Mouse (Mus musculus) myocyte (in vitro differentiated cells): ENCODE measurements around the gene Lrrc43. TPM values are rescaled to one million over a fixed set of nuclear protein-coding genes. Genes with fewer than 3 reads are reported as not detected.

Experiments used
- H3K27me3 ChIP-seq: one replicate; pipeline ENCODE4 v1.6.1; 2011; ENCODE audit not compliant: control insufficient read depth, insufficient read depth, insufficient read length
- H3K36me3 ChIP-seq: one replicate; pipeline ENCODE4 v1.6.1; 2011; ENCODE audit not compliant: control insufficient read depth, insufficient read depth
- H3K4me2 ChIP-seq: one replicate; pipeline ENCODE4 v1.6.1; 2011; ENCODE audit warnings: low read depth, control low read depth
- H3K4me3 ChIP-seq: one replicate; pipeline ENCODE4 v1.5.1; 2011; ENCODE audit warnings: mild to moderate bottlenecking, control low read depth, moderate library complexity
- H3K79me2 ChIP-seq: one replicate; pipeline ENCODE4 v1.6.1; 2011; ENCODE audit not compliant: control insufficient read depth, insufficient read depth
- H3ac ChIP-seq: one replicate; pipeline ENCODE4 v1.6.1; 2011; ENCODE audit not compliant: control insufficient read depth, insufficient read length
- CEBPB ChIP-seq: IDR thresholded peaks from 2 replicates; pipeline ENCODE4 v1.6.1; 2011; ENCODE audit warnings: mild to moderate bottlenecking, moderate library complexity; ENCODE audit not compliant: poor library complexity, insufficient read depth, severe bottlenecking
- E2F4 ChIP-seq: IDR thresholded peaks from one replicate; pipeline ENCODE4 v1.6.1; 2011; ENCODE audit warnings: mild to moderate bottlenecking, control low read depth, moderate library complexity; ENCODE audit not compliant: insufficient read depth
- MAX ChIP-seq: IDR thresholded peaks from one replicate; pipeline ENCODE4 v1.6.1; 2011; ENCODE audit warnings: low read depth, mild to moderate bottlenecking, control low read depth
- MYOD1 ChIP-seq, 3 experiments: IDR thresholded peaks; one replicate each; pipeline ENCODE4 v1.6.1; 2011; ENCODE audit warnings: control low read depth in 2 of 3, low read depth in 2 of 3, mild to moderate bottlenecking in 2 of 3, moderate library complexity in 1 of 3; ENCODE audit not compliant: insufficient read length in 2 of 3, control insufficient read depth in 1 of 3
- MYOG ChIP-seq, 3 experiments: IDR thresholded peaks; one replicate each; pipeline ENCODE4 v1.6.1; 2011; ENCODE audit warnings: control low read depth in 2 of 3, low read depth in 2 of 3, mild to moderate bottlenecking in 2 of 3; ENCODE audit not compliant: insufficient read length in 2 of 3, control insufficient read depth in 1 of 3, insufficient read depth in 1 of 3
- POLR2A ChIP-seq: IDR thresholded peaks from one replicate; pipeline ENCODE4 v1.6.1; 2011; ENCODE audit warnings: low read depth, mild to moderate bottlenecking, control low read depth, moderate library complexity; ENCODE audit not compliant: insufficient read length
- POLR2AphosphoS2 ChIP-seq: IDR thresholded peaks from one replicate; pipeline ENCODE4 v1.6.1; 2011; ENCODE audit warnings: low read depth, control low read depth; ENCODE audit not compliant: insufficient read length
- REST ChIP-seq: IDR thresholded peaks from one replicate; pipeline ENCODE4 v1.6.1; 2011; ENCODE audit warnings: mild to moderate bottlenecking, control low read depth, moderate library complexity; ENCODE audit not compliant: insufficient read depth, insufficient read length
- SRF ChIP-seq: IDR thresholded peaks from one replicate; pipeline ENCODE4 v1.6.1; 2011; ENCODE audit warnings: low read depth; ENCODE audit not compliant: control insufficient read depth, insufficient read length
- TCF12 ChIP-seq: IDR thresholded peaks from one replicate; pipeline ENCODE4 v1.6.1; 2011; ENCODE audit warnings: mild to moderate bottlenecking, control low read depth; ENCODE audit not compliant: poor library complexity, insufficient read depth, severe bottlenecking
- TCF3 ChIP-seq: IDR thresholded peaks from one replicate; pipeline ENCODE4 v1.6.1; 2011; ENCODE audit warnings: low read depth, control low read depth; ENCODE audit not compliant: insufficient read length
- USF1 ChIP-seq: IDR thresholded peaks from one replicate; pipeline ENCODE4 v1.6.1; 2011; ENCODE audit warnings: low read depth, mild to moderate bottlenecking, control low read depth, moderate library complexity
- polyA plus RNA-seq: library from polyadenylated mRNA; unstranded; fragments of >200 nt; fragmentation: generic; extraction: Trizol; gene quantifications from one replicate; pipeline ENCODE4 v1.2.1, GENCODE M21; 2012; ENCODE audit warnings: missing spikeins

The Lrrc43 gene
- polyA plus RNA-seq, 1 experiment, result not detected

GRCm38 (mm10) chr5:123473817-123474216 lies 15.3 kb upstream of the Lrrc43 start:
- peaks cover 34% of the 10 kb centered on the region for H3K27me3 ChIP-seq
- H3ac ChIP-seq, result no peak overlapping the region
- no peaks in the 10 kb centered on the region for H3K36me3 ChIP-seq
- H3K79me2 ChIP-seq, result no peaks in the 10 kb centered on the region
- H3K4me3 ChIP-seq, result no peak overlapping the region
- no peak overlapping the region for H3K4me2 ChIP-seq
- TF ChIP-seq POLR2A, result no peak
- no peak for TF ChIP-seq MAX
- no peak for TF ChIP-seq USF1
- TF ChIP-seq SRF, result no peak
- TF ChIP-seq TCF3, result no peak
- TF ChIP-seq TCF12, result no peak
- no peak for TF ChIP-seq POLR2AphosphoS2
- TF ChIP-seq MYOG (IDR thresholded peaks at IDR 0.05; ENCODE audit: control insufficient read depth in 1 of 3, insufficient read depth in 1 of 3, insufficient read length in 2 of 3, low read depth in 2 of 3), result no peak
- no peak for TF ChIP-seq REST
- no peak for TF ChIP-seq MYOD1 (IDR thresholded peaks at IDR 0.05; ENCODE audit: control insufficient read depth in 1 of 3, insufficient read length in 2 of 3, low read depth in 2 of 3)
- no peak for TF ChIP-seq CEBPB
- TF ChIP-seq E2F4, result no peak

- Histone ChIP-seq H3K36me3 (no peaks in the 10 kb centered on the region), H3ac (no peak overlapping the region), H3K27me3 (peaks cover 26% of the 10 kb centered on the region), H3K79me2 (no peaks in the 10 kb centered on the region), H3K4me2 (no peak overlapping the region), H3K4me3 (no peak overlapping the region)
- TF ChIP-seq SRF, result no peak
- TF ChIP-seq MYOG (IDR thresholded peaks at IDR 0.05; ENCODE audit: control insufficient read depth in 1 of 3, insufficient read depth in 1 of 3, insufficient read length in 2 of 3, low read depth in 2 of 3), result no peak
- no peak for TF ChIP-seq TCF3
- TF ChIP-seq CEBPB, result no peak
- no peak for TF ChIP-seq USF1
- no peak for TF ChIP-seq POLR2AphosphoS2
- no peak for TF ChIP-seq TCF12
- no peak for TF ChIP-seq POLR2A
- TF ChIP-seq E2F4, result no peak
- no peak for TF ChIP-seq MAX
- no peak for TF ChIP-seq REST
- no peak for TF ChIP-seq MYOD1 (IDR thresholded peaks at IDR 0.05; ENCODE audit: control insufficient read depth in 1 of 3, insufficient read length in 2 of 3, low read depth in 2 of 3)
Observed at GRCm38 (mm10) chr5:123487659-123488395, 1.3 kb upstream of the Lrrc43 start.

DNA sequence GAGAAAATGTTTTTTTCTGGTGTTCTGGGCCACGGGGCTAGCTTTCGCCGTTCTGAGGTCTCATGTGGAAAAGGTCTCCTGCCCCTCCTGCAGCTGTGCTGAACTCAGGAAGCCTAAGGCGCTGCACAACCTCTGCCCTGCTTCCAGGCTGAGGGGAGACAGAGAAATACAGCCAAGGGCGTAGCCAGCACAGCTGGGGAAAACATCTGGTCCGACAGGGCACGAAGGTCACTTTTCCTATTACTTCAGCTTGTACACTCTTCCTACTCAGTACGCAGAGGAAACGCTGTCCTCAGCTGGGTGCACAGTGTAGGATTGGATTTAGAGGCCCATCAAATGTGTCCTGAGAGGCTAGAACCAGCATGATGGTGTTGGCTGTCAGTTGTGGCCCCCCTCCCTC lies 830 bp downstream of the Lrrc43 start:
- H3K27me3 ChIP-seq, result peaks cover 34% of the 10 kb centered on the region
- H3ac ChIP-seq, result no peak overlapping the region
- no peaks in the 10 kb centered on the region for H3K36me3 ChIP-seq
- H3K4me3 ChIP-seq, result no peak overlapping the region
- no peak for TF ChIP-seq CEBPB
- TF ChIP-seq TCF12, result no peak
- TF ChIP-seq SRF, result no peak
- no peak overlapping the region for H3K4me2 ChIP-seq
- no peaks in the 10 kb centered on the region for H3K79me2 ChIP-seq

DNA sequence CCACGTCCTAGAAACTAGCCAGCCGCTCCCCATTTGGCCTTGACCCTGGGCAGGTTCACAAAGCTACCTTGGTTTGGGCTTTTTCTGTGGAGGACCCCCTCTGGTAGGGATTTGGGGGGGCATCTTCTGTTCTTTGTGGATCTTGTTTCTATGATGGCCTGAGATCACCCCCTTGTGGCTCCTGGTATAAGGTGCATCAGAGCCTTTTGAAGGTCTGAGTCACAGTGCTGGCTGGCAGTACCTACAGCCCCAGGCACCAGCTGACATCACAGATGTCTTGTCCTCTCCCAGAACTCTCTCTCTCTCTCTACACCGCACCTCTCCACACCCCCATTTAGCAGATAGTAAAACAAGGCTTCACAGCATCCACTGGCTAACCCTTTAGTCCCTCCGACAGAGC lies 10.6 kb downstream of the Lrrc43 start:
- no peak overlapping the region for H3K4me3 ChIP-seq
- H3K79me2 ChIP-seq, result no peaks in the 10 kb centered on the region
- peaks cover 5% of the 10 kb centered on the region for H3K27me3 ChIP-seq
- no peak overlapping the region for H3ac ChIP-seq
- H3K4me2 ChIP-seq, result no peak overlapping the region
- H3K36me3 ChIP-seq, result no peaks in the 10 kb centered on the region
- TF ChIP-seq MAX (no peak), MYOG (IDR thresholded peaks at IDR 0.05; ENCODE audit: control insufficient read depth in 1 of 3, insufficient read depth in 1 of 3, insufficient read length in 2 of 3, low read depth in 2 of 3) (no peak), SRF (no peak), POLR2A (no peak), MYOD1 (IDR thresholded peaks at IDR 0.05; ENCODE audit: control insufficient read depth in 1 of 3, insufficient read length in 2 of 3, low read depth in 2 of 3) (no peak), TCF3 (no peak), E2F4 (no peak), CEBPB (no peak), USF1 (no peak), POLR2AphosphoS2 (no peak), TCF12 (no peak), REST (no peak)

DNA sequence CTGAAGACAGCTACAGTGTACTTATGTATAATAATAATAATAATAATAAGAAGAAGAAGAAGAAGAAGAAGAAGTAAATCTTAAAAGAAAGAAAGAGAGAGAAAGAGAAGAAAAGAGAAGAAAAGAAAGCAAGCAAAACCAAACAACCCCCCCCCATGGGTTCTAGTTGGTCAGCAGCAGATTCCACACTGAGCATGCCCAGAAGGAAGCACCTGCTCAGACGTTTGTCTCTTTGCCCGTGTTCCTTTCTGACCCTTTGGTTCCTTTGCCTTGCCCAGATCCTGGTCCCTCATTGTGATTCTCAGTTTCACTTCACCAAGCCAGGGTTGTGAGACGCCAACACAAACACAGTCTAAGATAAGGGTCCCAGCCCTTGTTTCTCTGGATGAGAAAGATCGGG lies 12.9 kb downstream of the Lrrc43 start:
- Histone ChIP-seq H3K79me2 (no peaks in the 10 kb centered on the region), H3ac (no peak overlapping the region), H3K4me3 (no peak overlapping the region), H3K4me2 (no peak overlapping the region), H3K27me3 (peaks cover 4% of the 10 kb centered on the region), H3K36me3 (no peaks in the 10 kb centered on the region)
- TF ChIP-seq TCF3 (no peak), SRF (no peak), POLR2A (no peak), REST (no peak), MAX (no peak), MYOG (IDR thresholded peaks at IDR 0.05; ENCODE audit: control insufficient read depth in 1 of 3, insufficient read depth in 1 of 3, insufficient read length in 2 of 3, low read depth in 2 of 3) (no peak), TCF12 (no peak), USF1 (no peak), CEBPB (no peak), E2F4 (no peak), MYOD1 (IDR thresholded peaks at IDR 0.05; ENCODE audit: control insufficient read depth in 1 of 3, insufficient read length in 2 of 3, low read depth in 2 of 3) (no peak), POLR2AphosphoS2 (no peak)
